Mouse (Mus musculus): ENCODE results near the gene Prl. TPM values are rescaled to one million over a fixed set of nuclear protein-coding genes. Genes with fewer than 3 reads are reported as not detected.

Prl gene
- polyA plus RNA-seq (2014; fragmentation: Nextera tagmentation; extraction: Ambion mirVana) = not detected in 2 replicates

GRCm38 (mm10) chr13:27057270-27057669 is at the start of gene Prl:
Prl (plus strand) TSS chr13:27057570.
- Histone ChIP-seq H3K27me3 (replicated peaks; ENCODE audit: control insufficient read depth, insufficient read depth, low read length) (no peaks in the 10 kb centered on the region), H3K9ac (ENCODE audit: low read depth, low read length) (no peak within 1 kb of the TSS), H3K27ac (ENCODE audit: low read depth, low read length) (no peak within 1 kb of the TSS), H3K4me2 (no peak within 1 kb of the TSS), H3K4me1 (replicated peaks; ENCODE audit: control insufficient read depth, insufficient read depth, low read length) (no peaks in the 10 kb centered on the region), H3K36me3 (ENCODE audit: control insufficient read depth, insufficient read depth, low read length) (no peaks in the 10 kb centered on the region), H3K4me3 (ENCODE audit: low read depth, low read length) (no peak within 1 kb of the TSS), H3K9me3 (ENCODE audit: control insufficient read depth, low read length) (no peaks in the 10 kb centered on the region)
- DNase-seq (ENCODE audit: low spot score) (no peak), ATAC-seq (replicated peaks; ENCODE audit: low FRiP score) (no peak)
- 80% methylated on average over 1 of the region's 1 CpGs for WGBS

- Histone ChIP-seq H3K9ac (ENCODE audit: low read depth, low read length) (no peak overlapping the region), H3K36me3 (ENCODE audit: control insufficient read depth, insufficient read depth, low read length) (no peaks in the 10 kb centered on the region), H3K4me2 (no peak overlapping the region), H3K9me3 (ENCODE audit: control insufficient read depth, low read length) (no peaks in the 10 kb centered on the region), H3K27ac (ENCODE audit: low read depth, low read length) (no peak overlapping the region), H3K4me3 (ENCODE audit: low read depth, low read length) (no peak overlapping the region), H3K4me1 (replicated peaks; ENCODE audit: control insufficient read depth, insufficient read depth, low read length) (no peaks in the 10 kb centered on the region), H3K27me3 (replicated peaks; ENCODE audit: control insufficient read depth, insufficient read depth, low read length) (no peaks in the 10 kb centered on the region)
- DNase-seq (ENCODE audit: low spot score) (no peak), ATAC-seq (replicated peaks; ENCODE audit: low FRiP score) (no peak)
- 59% methylated on average over 1 of the region's 1 CpGs for WGBS
Measured at GRCm38 (mm10) chr13:27026614-27027013, 30.8 kb upstream of the Prl start.

GRCm38 (mm10) chr13:27027376-27027775 is 30.0 kb upstream of the Prl start:
- no peaks in the 10 kb centered on the region for H3K4me1 ChIP-seq (replicated peaks; ENCODE audit: control insufficient read depth, insufficient read depth, low read length)
- no peak overlapping the region for H3K27ac ChIP-seq (ENCODE audit: low read depth, low read length)
- no peaks in the 10 kb centered on the region for H3K36me3 ChIP-seq (ENCODE audit: control insufficient read depth, insufficient read depth, low read length)
- H3K9ac ChIP-seq (ENCODE audit: low read depth, low read length) = no peak overlapping the region
- H3K9me3 ChIP-seq (ENCODE audit: control insufficient read depth, low read length) = no peaks in the 10 kb centered on the region
- ATAC-seq (replicated peaks; ENCODE audit: low FRiP score) = no peak
- no peak overlapping the region for H3K4me2 ChIP-seq
- 85% methylated on average over 1 of the region's 1 CpGs for WGBS
- H3K27me3 ChIP-seq (replicated peaks; ENCODE audit: control insufficient read depth, insufficient read depth, low read length) = no peaks in the 10 kb centered on the region
- no peak overlapping the region for H3K4me3 ChIP-seq (ENCODE audit: low read depth, low read length)
- no peak for DNase-seq (ENCODE audit: low spot score)

- Histone ChIP-seq H3K4me3 (ENCODE audit: low read depth, low read length) (no peak overlapping the region), H3K9me3 (ENCODE audit: control insufficient read depth, low read length) (no peaks in the 10 kb centered on the region)
Measured at GRCm38 (mm10) chr13:27028501-27029240, 28.7 kb upstream of the Prl start.

GRCm38 (mm10) chr13:27031101-27031852 is 26.1 kb upstream of the Prl start:
- Histone ChIP-seq H3K9ac (ENCODE audit: low read depth, low read length) (no peak overlapping the region), H3K4me3 (ENCODE audit: low read depth, low read length) (no peak overlapping the region), H3K4me1 (replicated peaks; ENCODE audit: control insufficient read depth, insufficient read depth, low read length) (no peaks in the 10 kb centered on the region), H3K9me3 (ENCODE audit: control insufficient read depth, low read length) (no peaks in the 10 kb centered on the region), H3K4me2 (no peak overlapping the region), H3K27ac (ENCODE audit: low read depth, low read length) (no peak overlapping the region), H3K27me3 (replicated peaks; ENCODE audit: control insufficient read depth, insufficient read depth, low read length) (no peaks in the 10 kb centered on the region), H3K36me3 (ENCODE audit: control insufficient read depth, insufficient read depth, low read length) (no peaks in the 10 kb centered on the region)
- no peak for ATAC-seq (replicated peaks; ENCODE audit: low FRiP score)
- 56% methylated on average over 4 of the region's 4 CpGs for WGBS
- no peak for DNase-seq (ENCODE audit: low spot score)

More at GRCm38 (mm10) chr13:27028501-27029240, 28.7 kb upstream of the Prl start:
- Histone ChIP-seq H3K4me2 (no peak overlapping the region), H3K36me3 (ENCODE audit: control insufficient read depth, insufficient read depth, low read length) (no peaks in the 10 kb centered on the region), H3K9ac (ENCODE audit: low read depth, low read length) (no peak overlapping the region), H3K27ac (ENCODE audit: low read depth, low read length) (no peak overlapping the region), H3K4me1 (replicated peaks; ENCODE audit: control insufficient read depth, insufficient read depth, low read length) (no peaks in the 10 kb centered on the region), H3K27me3 (replicated peaks; ENCODE audit: control insufficient read depth, insufficient read depth, low read length) (no peaks in the 10 kb centered on the region)
- DNase-seq (ENCODE audit: low spot score) (no peak), ATAC-seq (replicated peaks; ENCODE audit: low FRiP score) (no peak)
- 68% methylated on average over 2 of the region's 2 CpGs for WGBS

GRCm38 (mm10) chr13:27031853-27032240 is 25.5 kb upstream of the Prl start:
- ATAC-seq (replicated peaks; ENCODE audit: low FRiP score) = no peak
- Histone ChIP-seq H3K9ac (ENCODE audit: low read depth, low read length) (no peak overlapping the region), H3K27me3 (replicated peaks; ENCODE audit: control insufficient read depth, insufficient read depth, low read length) (no peaks in the 10 kb centered on the region), H3K4me3 (ENCODE audit: low read depth, low read length) (no peak overlapping the region), H3K4me2 (no peak overlapping the region), H3K36me3 (ENCODE audit: control insufficient read depth, insufficient read depth, low read length) (no peaks in the 10 kb centered on the region), H3K9me3 (ENCODE audit: control insufficient read depth, low read length) (no peaks in the 10 kb centered on the region), H3K27ac (ENCODE audit: low read depth, low read length) (no peak overlapping the region), H3K4me1 (replicated peaks; ENCODE audit: control insufficient read depth, insufficient read depth, low read length) (no peaks in the 10 kb centered on the region)
- 83% methylated on average over 1 of the region's 1 CpGs for WGBS
- DNase-seq (ENCODE audit: low spot score) = no peak

GRCm38 (mm10) chr13:27032998-27033397 is 24.4 kb upstream of the Prl start:
- no peak overlapping the region for H3K27ac ChIP-seq (ENCODE audit: low read depth, low read length)
- no peaks in the 10 kb centered on the region for H3K36me3 ChIP-seq (ENCODE audit: control insufficient read depth, insufficient read depth, low read length)
- ATAC-seq (replicated peaks; ENCODE audit: low FRiP score) (no peak), DNase-seq (ENCODE audit: low spot score) (no peak)
- H3K9ac ChIP-seq (ENCODE audit: low read depth, low read length) = no peak overlapping the region
- H3K9me3 ChIP-seq (ENCODE audit: control insufficient read depth, low read length) = no peaks in the 10 kb centered on the region
- H3K27me3 ChIP-seq (replicated peaks; ENCODE audit: control insufficient read depth, insufficient read depth, low read length) = no peaks in the 10 kb centered on the region
- H3K4me1 ChIP-seq (replicated peaks; ENCODE audit: control insufficient read depth, insufficient read depth, low read length) = no peaks in the 10 kb centered on the region
- WGBS = 71% methylated on average over 2 of the region's 2 CpGs
- no peak overlapping the region for H3K4me3 ChIP-seq (ENCODE audit: low read depth, low read length)
- H3K4me2 ChIP-seq = no peak overlapping the region

- no peak for ATAC-seq (replicated peaks; ENCODE audit: low FRiP score)
- no peak overlapping the region for H3K9ac ChIP-seq (ENCODE audit: low read depth, low read length)
- H3K27ac ChIP-seq (ENCODE audit: low read depth, low read length) = no peak overlapping the region
- H3K36me3 ChIP-seq (ENCODE audit: control insufficient read depth, insufficient read depth, low read length) = no peaks in the 10 kb centered on the region
- WGBS = 85% methylated on average over 2 of the region's 2 CpGs
- no peak overlapping the region for H3K4me3 ChIP-seq (ENCODE audit: low read depth, low read length)
- H3K4me1 ChIP-seq (replicated peaks; ENCODE audit: control insufficient read depth, insufficient read depth, low read length) = no peaks in the 10 kb centered on the region
- no peaks in the 10 kb centered on the region for H3K27me3 ChIP-seq (replicated peaks; ENCODE audit: control insufficient read depth, insufficient read depth, low read length)
- H3K9me3 ChIP-seq (ENCODE audit: control insufficient read depth, low read length) = no peaks in the 10 kb centered on the region
- no peak overlapping the region for H3K4me2 ChIP-seq
- DNase-seq (ENCODE audit: low spot score) = no peak
Measured at GRCm38 (mm10) chr13:27042185-27042584, 15.2 kb upstream of the Prl start.

GRCm38 (mm10) chr13:27043326-27043725 is 14.0 kb upstream of the Prl start:
- ATAC-seq (replicated peaks; ENCODE audit: low FRiP score) = no peak

More at GRCm38 (mm10) chr13:27043326-27043725, 14.0 kb upstream of the Prl start:
- Histone ChIP-seq H3K27ac (ENCODE audit: low read depth, low read length) (no peak overlapping the region), H3K36me3 (ENCODE audit: control insufficient read depth, insufficient read depth, low read length) (no peaks in the 10 kb centered on the region), H3K27me3 (replicated peaks; ENCODE audit: control insufficient read depth, insufficient read depth, low read length) (no peaks in the 10 kb centered on the region), H3K9me3 (ENCODE audit: control insufficient read depth, low read length) (no peaks in the 10 kb centered on the region), H3K4me1 (replicated peaks; ENCODE audit: control insufficient read depth, insufficient read depth, low read length) (no peaks in the 10 kb centered on the region), H3K9ac (ENCODE audit: low read depth, low read length) (no peak overlapping the region), H3K4me3 (ENCODE audit: low read depth, low read length) (no peak overlapping the region), H3K4me2 (no peak overlapping the region)
- 68% methylated on average over 1 of the region's 1 CpGs for WGBS
- no peak for DNase-seq (ENCODE audit: low spot score)
